Mouse (Mus musculus): ENCODE results near the gene Rnf10.
"Not testable (repeated sequence)": the region's sequence is repeated elsewhere in the genome, so short reads cannot be mapped to it uniquely, and the experiment has no call there.

Rnf10 gene

DNA sequence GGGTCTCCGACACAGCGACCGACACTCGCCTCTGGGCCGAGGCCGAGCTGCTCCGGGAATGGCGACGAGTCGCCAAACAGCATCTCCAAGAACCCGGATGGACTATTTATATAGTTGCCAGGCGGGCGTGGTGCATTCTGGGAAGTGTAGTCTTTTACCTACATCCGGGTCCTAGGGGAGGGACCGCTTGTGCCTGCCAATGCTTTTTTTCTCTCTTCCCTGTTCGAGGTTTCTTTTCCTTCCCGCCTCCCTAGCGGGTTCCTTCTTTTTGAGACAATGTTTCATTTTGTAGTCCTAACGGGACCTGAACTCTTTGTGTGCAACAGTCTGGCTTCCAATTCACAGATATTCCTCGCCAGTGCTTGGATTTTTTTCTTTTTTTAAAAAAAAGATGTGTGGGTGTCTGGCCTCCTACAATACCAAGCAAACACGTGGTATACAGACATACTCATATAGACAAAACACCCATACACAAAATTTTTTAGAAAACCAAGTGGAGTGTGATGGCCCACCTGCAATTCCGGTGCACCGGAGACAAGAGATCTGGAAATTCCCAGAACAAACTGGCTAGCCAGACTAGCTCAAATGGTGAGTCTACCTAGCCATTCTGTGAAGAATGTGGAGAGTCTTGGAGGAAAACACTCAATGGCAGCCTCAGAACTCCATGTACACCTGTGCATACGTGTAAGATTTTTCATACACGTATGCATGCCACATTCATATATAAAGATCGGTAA is at the start of gene Rnf10:
Rnf10 (minus strand) TSS at position 87 of the 737 bp plus-strand sequence.
- DNase-seq (ENCODE audit: extremely low spot score, low read depth, low spot score): peak; percentile 98

DNA sequence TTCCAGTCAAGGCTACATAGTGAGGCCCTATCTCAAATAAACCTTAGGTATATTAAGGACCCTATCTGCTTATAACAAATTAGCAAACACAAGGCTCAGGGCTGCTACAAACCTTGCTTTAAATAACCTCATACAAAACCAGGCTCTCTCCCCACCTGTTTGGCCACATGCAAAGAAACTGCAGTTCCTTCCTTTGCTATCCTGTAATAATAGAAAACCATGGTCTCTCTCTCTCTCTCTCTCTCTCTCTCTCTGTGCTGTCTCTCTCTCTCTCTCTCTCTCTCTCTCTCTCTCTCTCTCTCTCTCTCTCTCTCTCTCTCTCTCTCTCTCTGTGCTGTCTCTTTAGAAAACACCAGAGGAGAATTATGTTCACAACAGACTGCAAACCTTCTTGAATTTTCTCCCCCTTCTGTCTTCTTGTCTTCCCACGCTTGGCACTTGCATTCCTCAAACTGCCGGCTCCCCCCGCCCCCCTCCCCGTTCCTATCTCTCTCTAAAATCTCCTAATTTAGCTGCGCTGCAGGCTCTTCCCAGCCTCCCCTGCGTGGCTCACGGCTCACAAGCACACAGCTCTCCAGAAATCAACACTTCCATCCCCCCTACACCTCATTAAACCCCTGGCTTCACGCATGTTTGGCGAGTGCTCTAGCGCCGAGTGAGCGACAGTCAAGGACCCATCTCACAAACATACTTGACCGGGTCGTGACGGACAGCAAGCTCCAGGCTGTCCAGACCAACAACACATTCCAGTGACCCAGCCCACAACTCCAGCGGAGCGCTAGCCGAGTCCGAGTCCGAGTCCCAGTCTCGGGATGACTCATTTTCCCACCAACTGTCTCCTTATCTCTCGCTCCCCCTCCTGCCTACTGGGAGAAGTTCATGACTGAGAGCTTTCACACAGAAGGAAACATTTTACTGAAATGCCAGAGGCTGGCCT is 46.6 kb upstream of the Rnf10 start:
- DNase-seq (ENCODE audit: extremely low spot score, low read depth, low spot score): no peak

DNA sequence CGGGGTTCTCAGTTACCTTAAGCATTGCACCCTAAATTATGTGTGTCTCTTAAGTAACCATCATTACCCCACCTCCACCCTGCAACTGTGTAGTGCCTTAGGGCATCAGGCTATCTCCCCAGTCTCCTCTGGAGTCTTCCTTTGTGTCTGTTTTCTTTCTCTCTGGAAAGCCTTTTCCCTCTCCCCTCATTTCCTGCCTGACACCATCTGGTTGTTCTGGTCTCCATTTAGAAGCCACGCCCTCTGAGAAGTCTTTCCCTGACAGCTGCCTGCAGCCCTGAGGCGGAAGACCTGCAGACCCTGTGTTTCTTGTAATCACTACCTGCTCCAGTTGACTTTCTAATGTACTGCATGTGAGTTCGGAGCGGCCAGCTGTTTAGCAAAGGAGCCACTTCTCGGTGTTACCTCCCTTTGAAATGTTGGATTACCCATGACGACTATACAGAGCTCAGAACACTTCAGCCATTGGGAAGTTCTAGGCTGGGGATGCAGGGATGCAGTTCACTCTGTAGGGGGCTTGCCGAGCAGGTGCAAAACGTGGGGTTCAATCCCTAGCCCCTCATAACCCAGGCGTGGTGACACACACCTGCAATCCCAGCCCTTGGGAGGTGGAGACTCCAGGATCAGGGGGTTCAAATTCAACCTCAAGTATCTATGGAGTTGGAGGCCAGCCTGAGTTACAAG is 45.1 kb upstream of the Rnf10 start:
- no peak for DNase-seq (ENCODE audit: extremely low spot score, low read depth, low spot score)

- DNase-seq (ENCODE audit: extremely low spot score, low read depth, low spot score): no peak
Measured at GRCm38 (mm10) chr5:115316968-115317644, 44.4 kb upstream of the Rnf10 start.

DNA sequence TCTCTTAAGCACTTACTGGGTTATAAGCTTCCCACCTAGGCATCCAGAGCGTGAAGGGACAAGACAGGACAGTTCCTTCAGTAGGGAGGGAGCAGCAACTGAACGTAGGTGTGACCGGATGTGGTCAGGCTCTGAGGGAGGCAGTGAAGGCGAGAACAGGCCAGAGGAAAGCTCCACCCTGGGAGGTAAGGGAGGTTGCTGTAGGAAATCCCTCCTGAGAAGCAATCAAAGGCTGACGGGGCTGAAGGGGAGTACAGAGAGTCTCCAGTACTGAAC is 40.9 kb upstream of the Rnf10 start:
- no peak for DNase-seq (ENCODE audit: extremely low spot score, low read depth, low spot score)

- no peak for DNase-seq (ENCODE audit: extremely low spot score, low read depth, low spot score)
Measured at GRCm38 (mm10) chr5:115312816-115313667, 40.3 kb upstream of the Rnf10 start.

DNA sequence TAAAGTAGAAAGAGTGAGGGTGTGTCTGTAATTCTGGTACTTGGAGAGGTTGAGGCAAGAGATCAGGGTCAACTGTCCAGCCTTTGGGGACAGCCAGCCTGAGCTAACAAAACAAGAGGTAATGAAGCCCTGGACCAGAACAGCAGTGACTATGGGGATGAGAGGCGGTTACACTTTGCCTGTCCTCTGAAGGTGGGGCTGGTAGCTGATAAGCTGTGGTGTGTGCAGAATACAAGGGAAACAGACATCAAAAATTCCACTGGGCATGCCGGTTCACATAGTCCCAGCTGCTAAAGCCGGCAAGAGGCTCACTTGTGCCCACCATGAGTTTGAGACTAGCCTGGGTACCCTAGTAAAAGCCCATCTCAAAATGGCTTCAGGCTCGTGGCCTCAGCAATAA is 39.7 kb upstream of the Rnf10 start:
- DNase-seq (ENCODE audit: extremely low spot score, low read depth, low spot score): no peak

DNA sequence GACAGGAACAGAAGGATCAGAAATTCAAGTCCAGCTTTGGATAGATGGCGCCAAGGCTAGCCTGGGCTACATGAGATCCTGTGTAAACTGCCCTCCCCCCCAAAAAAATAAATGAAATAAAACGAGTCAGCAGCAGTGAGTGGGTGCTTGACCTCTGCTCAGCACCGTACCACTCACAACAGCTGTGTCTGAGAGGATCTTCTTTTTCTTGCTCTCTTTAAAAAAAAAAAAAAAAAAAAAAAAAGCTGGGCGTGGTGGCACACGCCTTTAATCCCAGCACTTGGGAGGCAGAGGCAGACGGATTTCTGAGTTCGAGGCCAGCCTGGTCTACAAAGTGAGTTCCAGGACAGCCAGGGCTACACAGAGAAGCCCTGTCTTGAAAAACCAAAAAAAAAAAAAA is 29.5 kb upstream of the Rnf10 start:
- not testable (repeated sequence) for DNase-seq (ENCODE audit: extremely low spot score, low read depth, low spot score)

DNA sequence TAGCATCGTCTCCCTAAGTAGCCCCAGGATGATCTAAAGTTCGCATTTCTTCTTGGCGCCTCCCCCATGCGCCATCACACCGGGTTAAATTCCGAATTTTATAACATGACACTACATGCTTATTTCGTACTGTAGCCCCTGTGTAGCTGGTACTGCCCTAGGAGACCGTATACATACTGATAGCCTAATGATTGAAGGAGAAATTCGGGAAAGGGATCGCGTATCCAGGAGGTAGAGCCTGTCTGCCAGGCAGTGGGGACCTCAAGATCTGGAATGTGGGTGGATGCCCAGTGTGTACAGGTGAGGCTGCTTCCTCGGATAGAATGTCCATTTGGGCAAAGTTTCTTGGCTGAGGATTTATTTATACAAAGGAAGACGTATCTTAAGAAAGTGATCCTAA is 28.9 kb upstream of the Rnf10 start:
- DNase-seq (ENCODE audit: extremely low spot score, low read depth, low spot score): no peak

GRCm38 (mm10) chr5:115300792-115301614 is 28.3 kb upstream of the Rnf10 start, which contains the start of gene Dynll1:
Dynll1 (minus strand) TSS chr5:115300999.
- peak; percentile 98 for DNase-seq (ENCODE audit: extremely low spot score, low read depth, low spot score)

DNA sequence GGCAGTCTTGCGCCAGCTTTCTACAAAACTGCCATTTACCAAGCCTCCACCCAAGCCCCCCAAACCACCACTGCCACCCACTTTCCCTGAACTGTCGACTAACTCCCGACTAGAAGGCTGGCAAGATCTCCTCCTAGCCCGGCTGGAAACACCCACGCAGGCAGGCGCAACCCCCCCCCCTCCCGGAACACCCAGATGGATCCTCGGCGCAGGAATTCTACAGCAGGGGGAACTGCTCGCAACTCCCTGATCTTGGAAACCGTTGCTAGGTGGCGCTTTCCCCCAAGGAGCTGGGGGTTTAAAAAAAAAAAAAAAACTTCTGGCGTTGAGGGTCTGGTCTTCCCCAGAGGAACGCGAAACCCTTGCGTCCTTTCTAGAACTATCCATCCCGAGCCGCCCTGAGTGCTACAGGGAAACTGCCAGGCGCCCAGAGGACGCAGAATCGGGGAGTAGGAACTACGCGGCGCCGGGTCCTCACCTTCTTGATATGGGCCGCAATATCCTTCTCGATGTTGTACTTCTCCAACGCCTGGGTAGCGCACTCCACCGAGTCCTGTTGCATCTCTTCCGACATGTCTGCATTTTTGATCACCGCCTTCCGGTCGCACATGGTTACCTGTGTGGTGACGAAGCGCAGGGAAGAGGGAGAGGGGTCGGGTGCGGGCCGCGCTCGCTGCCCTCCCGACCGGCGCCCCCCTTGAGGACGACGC is 27.5 kb upstream of the Rnf10 start:
- DNase-seq (ENCODE audit: extremely low spot score, low read depth, low spot score): no peak

DNA sequence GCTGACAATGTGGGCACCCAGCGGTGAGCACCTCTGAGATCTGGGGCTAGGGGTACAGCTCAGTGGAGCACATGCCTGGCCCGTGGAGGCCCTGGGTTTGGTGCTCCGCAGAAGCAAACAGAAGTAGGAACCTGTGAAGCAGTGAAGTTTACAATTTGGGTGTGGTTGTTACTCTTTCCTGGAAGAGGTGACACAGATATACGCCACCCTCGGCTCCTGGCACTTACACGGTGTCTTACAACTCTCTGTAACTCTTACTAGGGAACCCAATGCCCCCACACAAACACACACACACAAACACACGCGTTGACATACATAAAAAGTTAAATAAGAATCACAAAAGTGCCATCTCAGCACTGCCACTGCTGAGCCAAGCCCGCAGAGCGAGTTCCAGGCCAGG is 23.6 kb upstream of the Rnf10 start:
- no peak for DNase-seq (ENCODE audit: extremely low spot score, low read depth, low spot score)

DNA sequence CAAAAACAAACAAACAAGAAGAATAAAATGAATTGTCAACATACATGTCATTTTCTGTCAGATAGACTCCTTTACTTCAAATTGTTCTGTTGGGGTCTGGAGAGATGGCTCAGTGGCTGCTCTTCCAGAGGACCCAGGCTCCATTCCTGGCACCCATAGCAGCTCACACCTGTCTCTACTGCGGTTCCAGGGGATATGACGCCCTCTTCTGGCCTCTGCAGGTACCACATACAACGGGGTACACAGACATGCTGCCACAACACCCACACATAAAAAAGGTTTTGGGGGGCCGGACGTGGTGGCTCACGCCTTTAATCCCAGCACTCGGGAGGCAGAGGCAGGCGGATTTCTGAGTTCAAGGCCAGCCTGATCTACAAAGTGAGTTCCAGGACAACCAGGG is 21.5 kb upstream of the Rnf10 start:
- no peak for DNase-seq (ENCODE audit: extremely low spot score, low read depth, low spot score)

DNA sequence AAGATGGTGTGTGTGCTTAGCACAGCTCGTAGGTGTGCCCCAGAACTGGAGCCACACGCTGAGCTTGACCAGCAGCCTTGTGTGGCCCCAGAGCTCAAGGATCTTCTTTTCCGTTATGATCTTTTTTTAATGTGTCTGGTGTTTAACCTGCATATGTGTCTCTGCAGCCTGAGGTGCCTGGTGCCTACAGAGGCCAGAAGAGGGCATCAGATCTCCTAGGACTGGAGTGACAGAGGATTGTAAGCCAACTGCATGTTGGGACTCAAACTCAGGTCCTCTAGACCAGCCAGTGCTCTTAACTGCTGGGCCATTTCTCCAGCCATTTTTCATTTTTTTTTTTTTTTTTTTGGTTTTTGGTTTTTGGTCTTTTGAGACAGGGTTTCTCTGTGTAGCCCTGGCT is 12.0 kb upstream of the Rnf10 start:
- DNase-seq (ENCODE audit: extremely low spot score, low read depth, low spot score): no peak

DNA sequence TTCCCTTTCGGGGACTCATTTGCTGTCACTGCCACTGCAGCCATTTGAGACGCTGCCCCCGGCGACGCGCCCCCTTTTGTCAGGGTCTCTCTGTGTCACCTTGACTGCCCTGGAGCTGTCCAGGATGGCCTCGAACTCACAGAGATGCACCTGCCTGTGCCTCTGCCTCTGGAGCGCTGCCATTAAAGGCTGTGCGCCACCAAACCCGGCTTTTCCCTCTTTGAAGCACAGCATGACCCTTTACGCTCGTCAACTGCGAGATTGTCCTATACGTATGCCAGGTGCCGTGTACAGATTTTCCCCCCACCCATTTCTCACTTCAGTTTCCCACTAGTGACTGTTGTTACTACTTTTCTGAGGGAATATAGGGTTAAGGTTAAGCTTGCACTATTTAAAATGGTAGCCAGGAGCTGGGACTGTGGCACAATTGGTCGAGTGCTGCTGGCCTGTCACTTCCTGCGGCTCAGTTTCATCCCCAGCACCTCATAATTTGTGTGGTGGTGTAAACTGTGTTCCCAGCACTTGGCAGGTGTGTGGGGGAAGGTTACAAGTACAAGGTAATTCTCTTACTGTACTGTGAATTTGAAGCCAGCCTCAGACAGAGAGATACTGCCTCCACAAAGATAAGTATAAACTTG is 7.5 kb upstream of the Rnf10 start:
- no peak for DNase-seq (ENCODE audit: extremely low spot score, low read depth, low spot score)

DNA sequence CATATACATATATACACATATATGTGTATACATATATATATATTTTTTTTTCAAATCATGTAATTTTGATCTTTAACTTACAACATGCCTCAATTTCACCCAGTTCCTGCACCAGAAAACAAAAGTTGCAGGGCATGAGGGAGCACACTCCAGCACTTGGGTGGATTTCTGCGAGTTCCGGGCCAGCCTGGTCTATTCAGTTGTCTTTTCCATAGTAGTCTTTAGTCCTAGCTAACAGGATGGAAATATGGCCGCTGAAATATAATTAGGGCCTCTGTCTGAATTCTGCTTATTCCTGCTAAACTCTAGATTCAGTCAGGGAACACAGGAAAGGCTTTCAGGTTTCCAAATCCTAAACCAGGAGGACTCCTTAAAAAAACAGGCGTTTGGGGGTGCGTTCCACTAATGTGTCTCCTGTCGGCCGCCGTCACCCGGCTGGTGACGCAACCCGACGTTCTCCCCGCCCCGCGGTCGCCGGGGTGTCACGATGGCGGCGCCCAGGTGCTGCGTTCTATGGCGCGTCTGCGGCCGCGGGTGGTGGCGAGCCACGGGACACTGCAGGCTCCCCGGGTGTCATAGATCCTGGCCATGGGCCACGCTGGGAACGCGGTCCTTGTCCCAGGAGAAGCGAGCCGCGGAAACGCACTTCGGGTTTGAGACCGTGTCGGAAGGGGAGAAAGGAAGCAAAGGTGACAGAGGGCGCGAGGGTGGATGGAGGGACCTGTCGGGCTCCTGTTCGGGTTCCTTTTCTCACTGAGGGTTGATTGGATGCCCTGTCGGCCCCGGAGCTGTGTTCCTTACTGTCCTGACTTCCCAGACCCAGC is 6.7 kb upstream of the Rnf10 start, which contains the start of gene Coq5:
Coq5 (plus strand) TSS at position 441 of the 824 bp plus-strand sequence.
- DNase-seq (ENCODE audit: extremely low spot score, low read depth, low spot score): no peak

- DNase-seq (ENCODE audit: extremely low spot score, low read depth, low spot score): no peak
Measured at GRCm38 (mm10) chr5:115278785-115279184, 6.1 kb upstream of the Rnf10 start.
